Mouse (Mus musculus) hindbrain, embryonic 13.5 days (tissue): ENCODE measurements at regions not wholly inside any gene's neighbourhood (a gene's known extent, or its start where the extent isn't known, plus 50 kb on each side); places are given as distances from the start of the nearest gene placed in this dataset.

Source experiments
- ATAC-seq: fragments of 200-750 bp; cut with Nextera tagmentation; 2 replicates; pipeline ENCODE4 v1.8.0; 2017; ENCODE audit warnings: moderate TSS enrichment; ENCODE audit not compliant: low FRiP score
- H3K27ac ChIP-seq: fragments of 300-500 bp; sonication (generic); 2 replicates; pipeline ENCODE4 v1.5.1; 2015; ENCODE audit warnings: inconsistent platforms, mild to moderate bottlenecking, moderate library complexity
- H3K27me3 ChIP-seq: fragments of 300-500 bp; sonication (generic); 2 replicates; pipeline ENCODE4 v1.6.1; 2015; ENCODE audit warnings: mild to moderate bottlenecking, inconsistent platforms
- H3K36me3 ChIP-seq: fragments of 300-500 bp; sonication (generic); 2 replicates; pipeline ENCODE4 v1.6.1; 2015; ENCODE audit warnings: mild to moderate bottlenecking, inconsistent platforms
- H3K4me1 ChIP-seq: fragments of 300-500 bp; sonication (generic); replicated peaks from 2 replicates; pipeline ENCODE4 v1.6.1; 2015; ENCODE audit warnings: inconsistent platforms
- H3K4me2 ChIP-seq: fragments of 300-500 bp; sonication (generic); 2 replicates; pipeline ENCODE4 v1.6.1; 2015; ENCODE audit warnings: inconsistent platforms, mild to moderate bottlenecking, moderate library complexity
- H3K4me3 ChIP-seq: fragments of 300-500 bp; sonication (generic); 2 replicates; pipeline ENCODE4 v1.5.1; 2015; ENCODE audit warnings: mild to moderate bottlenecking, inconsistent platforms
- H3K9ac ChIP-seq: fragments of 300-500 bp; sonication (generic); 2 replicates; pipeline ENCODE4 v1.6.1; 2015; ENCODE audit warnings: mild to moderate bottlenecking, inconsistent platforms
- H3K9me3 ChIP-seq: fragments of 300-500 bp; sonication (generic); 2 replicates; pipeline ENCODE4 v1.6.1; 2016; ENCODE audit warnings: inconsistent platforms
- WGBS: fragments of 180-500 bp; shearing (Covaris S2); methylation state at CpG from one replicate; pipeline ENCODE4 v1.1.7; 2015; 5-methylcytosine and 5-hydroxymethylcytosine counted together

- Histone ChIP-seq H3K27ac (no peak overlapping the region), H3K4me1 (peaks cover 8% of the 10 kb centered on the region), H3K36me3 (no peaks in the 10 kb centered on the region), H3K4me3 (no peak overlapping the region), H3K9ac (no peak overlapping the region), H3K4me2 (no peak overlapping the region), H3K27me3 (no peaks in the 10 kb centered on the region), H3K9me3 (no peaks in the 10 kb centered on the region)
- ATAC-seq: no peak
- 93% methylated on average over 5 of the region's 5 CpGs for WGBS
Observed at GRCm38 (mm10) chr10:99526561-99526960, 232.9 kb downstream of the Csl start.

- ATAC-seq: no peak
- Histone ChIP-seq H3K4me2 (no peak overlapping the region), H3K27ac (no peak overlapping the region), H3K4me3 (no peak overlapping the region), H3K27me3 (no peaks in the 10 kb centered on the region), H3K36me3 (no peaks in the 10 kb centered on the region), H3K4me1 (peaks cover 12% of the 10 kb centered on the region), H3K9ac (no peak overlapping the region), H3K9me3 (no peaks in the 10 kb centered on the region)
Observed at GRCm38 (mm10) chr10:99531104-99531503, 228.4 kb downstream of the Csl start.

- ATAC-seq: no peak
- no peak overlapping the region for H3K4me2 ChIP-seq
Observed at GRCm38 (mm10) chr10:99531556-99531955, 227.9 kb downstream of the Csl start.

GRCm38 (mm10) chr10:99531992-99532391 is 227.5 kb downstream of the Csl start:
- no peaks in the 10 kb centered on the region for H3K27me3 ChIP-seq
- H3K27ac ChIP-seq: no peak overlapping the region
- H3K4me3 ChIP-seq: no peak overlapping the region
- ATAC-seq: no peak
- no peak overlapping the region for H3K4me2 ChIP-seq
- H3K9me3 ChIP-seq: no peaks in the 10 kb centered on the region
- WGBS: 18% methylated on average over 7 of the region's 7 CpGs
- H3K4me1 ChIP-seq: peaks cover 12% of the 10 kb centered on the region
- H3K9ac ChIP-seq: no peak overlapping the region
- no peaks in the 10 kb centered on the region for H3K36me3 ChIP-seq

More at GRCm38 (mm10) chr10:99531556-99531955, 227.9 kb downstream of the Csl start:
- Histone ChIP-seq H3K36me3 (no peaks in the 10 kb centered on the region), H3K9ac (no peak overlapping the region), H3K27ac (no peak overlapping the region), H3K9me3 (no peaks in the 10 kb centered on the region), H3K4me1 (peaks cover 12% of the 10 kb centered on the region), H3K27me3 (no peaks in the 10 kb centered on the region), H3K4me3 (no peak overlapping the region)

GRCm38 (mm10) chr10:99532697-99533119 is 226.8 kb downstream of the Csl start:
- WGBS: 50% methylated on average over 3 of the region's 3 CpGs

GRCm38 (mm10) chr10:99533468-99533867 is 226.0 kb downstream of the Csl start:
- Histone ChIP-seq H3K36me3 (no peaks in the 10 kb centered on the region), H3K27ac (no peak overlapping the region), H3K4me2 (no peak overlapping the region), H3K9ac (no peak overlapping the region), H3K4me1 (peaks cover 15% of the 10 kb centered on the region), H3K9me3 (no peaks in the 10 kb centered on the region), H3K4me3 (no peak overlapping the region), H3K27me3 (no peaks in the 10 kb centered on the region)
- WGBS: 72% methylated on average over 4 of the region's 4 CpGs
- ATAC-seq: no peak

More at GRCm38 (mm10) chr10:99532697-99533119, 226.8 kb downstream of the Csl start:
- Histone ChIP-seq H3K4me1 (peaks cover 12% of the 10 kb centered on the region), H3K36me3 (no peaks in the 10 kb centered on the region), H3K27ac (no peak overlapping the region), H3K27me3 (no peaks in the 10 kb centered on the region), H3K4me2 (no peak overlapping the region), H3K4me3 (no peak overlapping the region), H3K9me3 (no peaks in the 10 kb centered on the region), H3K9ac (no peak overlapping the region)
- ATAC-seq: no peak

GRCm38 (mm10) chr10:99534237-99534636 is 225.2 kb downstream of the Csl start:
- H3K4me3 ChIP-seq: no peak overlapping the region
- H3K27me3 ChIP-seq: no peaks in the 10 kb centered on the region
- no peaks in the 10 kb centered on the region for H3K9me3 ChIP-seq
- H3K4me2 ChIP-seq: no peak overlapping the region
- H3K4me1 ChIP-seq: peaks cover 19% of the 10 kb centered on the region
- no peaks in the 10 kb centered on the region for H3K36me3 ChIP-seq
- 70% methylated on average over 7 of the region's 7 CpGs for WGBS
- H3K9ac ChIP-seq: no peak overlapping the region
- no peak overlapping the region for H3K27ac ChIP-seq
- ATAC-seq: no peak

DNA sequence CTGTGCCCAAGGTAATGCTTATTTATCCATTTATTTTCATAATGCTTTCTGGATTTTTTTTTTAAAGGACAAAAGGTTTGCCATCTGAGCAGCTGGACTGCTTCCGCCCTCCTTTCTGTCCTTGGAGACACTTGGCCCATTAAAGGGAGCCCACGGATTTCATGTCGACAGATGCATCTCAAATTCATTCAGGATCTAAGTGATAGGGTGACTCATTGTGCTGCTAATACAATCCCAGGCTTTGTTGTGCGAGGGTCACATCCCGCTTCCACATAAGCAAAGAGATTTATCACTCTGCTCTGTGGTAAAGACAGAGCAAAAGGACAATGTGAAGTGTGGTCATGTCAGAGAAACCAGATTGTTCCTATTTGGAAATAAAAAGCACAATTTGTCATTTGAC is 220.8 kb downstream of the Csl start:
- Histone ChIP-seq H3K9me3 (no peaks in the 10 kb centered on the region), H3K9ac (no peak overlapping the region), H3K4me3 (no peak overlapping the region), H3K4me2 (no peak overlapping the region), H3K4me1 (peaks cover 7% of the 10 kb centered on the region), H3K27me3 (no peaks in the 10 kb centered on the region), H3K36me3 (no peaks in the 10 kb centered on the region), H3K27ac (no peak overlapping the region)
- no peak for ATAC-seq
- WGBS: 24% methylated on average over 5 of the region's 5 CpGs

DNA sequence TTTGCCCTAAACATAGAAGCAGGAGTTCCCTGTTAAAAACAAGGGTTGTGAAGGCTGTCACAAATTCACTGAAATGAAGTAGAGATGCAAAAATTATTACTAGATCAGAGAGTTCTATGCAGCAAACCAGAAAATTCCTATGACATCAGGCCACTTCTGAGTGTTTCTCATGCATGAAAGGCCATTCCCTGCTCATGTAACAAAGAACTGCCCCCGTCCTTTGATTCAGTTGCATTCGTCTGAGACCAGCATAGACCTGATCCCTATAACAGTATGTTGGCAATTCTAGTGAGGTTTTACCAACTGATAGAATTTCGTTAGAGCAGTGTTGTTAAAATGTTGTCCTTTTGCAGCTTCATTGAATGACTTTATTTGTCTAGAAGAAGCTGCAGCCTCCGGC is 207.1 kb downstream of the Csl start:
- no peak overlapping the region for H3K4me3 ChIP-seq
- 73% methylated on average over 4 of the region's 4 CpGs for WGBS
- ATAC-seq: no peak
- no peak overlapping the region for H3K4me2 ChIP-seq
- H3K4me1 ChIP-seq: peaks cover 12% of the 10 kb centered on the region
- H3K36me3 ChIP-seq: no peaks in the 10 kb centered on the region
- no peak overlapping the region for H3K9ac ChIP-seq
- no peaks in the 10 kb centered on the region for H3K27me3 ChIP-seq
- H3K27ac ChIP-seq: no peak overlapping the region
- H3K9me3 ChIP-seq: no peaks in the 10 kb centered on the region

DNA sequence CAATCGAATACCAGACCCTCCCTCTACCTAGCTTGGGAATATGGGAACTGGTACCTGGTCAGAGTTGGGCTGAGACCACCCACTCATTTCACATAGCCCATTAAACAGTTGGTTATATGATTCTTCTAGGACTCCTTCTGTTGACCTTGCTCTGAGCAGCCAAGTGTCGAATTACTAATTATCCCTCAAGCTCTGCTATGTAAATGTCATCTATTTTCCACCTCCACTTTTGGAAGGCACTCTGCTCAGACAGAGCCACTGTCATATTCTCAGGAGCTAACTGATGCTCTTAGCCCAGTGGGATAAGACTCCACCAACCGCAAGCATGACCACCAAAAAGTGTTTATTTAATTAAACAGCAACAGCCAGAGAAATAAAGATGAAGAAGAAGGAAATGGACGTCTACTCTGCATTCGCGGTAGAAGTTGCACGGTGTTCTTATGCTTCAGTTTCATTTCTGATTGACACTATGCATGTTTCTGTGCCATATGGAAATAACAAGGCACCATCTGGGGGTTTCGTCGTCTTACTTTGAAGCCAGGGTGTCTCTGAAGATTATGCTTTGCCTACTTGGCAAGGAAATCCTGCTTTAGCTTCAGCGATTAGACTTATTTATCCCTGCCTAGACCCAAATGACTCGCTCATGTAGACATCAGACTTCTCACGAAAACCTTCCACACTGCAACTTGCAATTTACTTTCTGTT is 206.5 kb downstream of the Csl start:
- H3K9ac ChIP-seq: no peak overlapping the region
- WGBS: 87% methylated on average over 12 of the region's 12 CpGs
- no peaks in the 10 kb centered on the region for H3K9me3 ChIP-seq
- no peaks in the 10 kb centered on the region for H3K27me3 ChIP-seq
- ATAC-seq: no peak
- no peaks in the 10 kb centered on the region for H3K36me3 ChIP-seq
- no peak overlapping the region for H3K27ac ChIP-seq
- H3K4me3 ChIP-seq: no peak overlapping the region
- H3K4me2 ChIP-seq: no peak overlapping the region
- peaks cover 12% of the 10 kb centered on the region for H3K4me1 ChIP-seq

- 90% methylated on average over 2 of the region's 2 CpGs for WGBS
- Histone ChIP-seq H3K27me3 (no peaks in the 10 kb centered on the region), H3K4me1 (peaks cover 12% of the 10 kb centered on the region), H3K4me3 (no peak overlapping the region), H3K36me3 (no peaks in the 10 kb centered on the region), H3K27ac (no peak overlapping the region), H3K4me2 (no peak overlapping the region), H3K9ac (no peak overlapping the region), H3K9me3 (no peaks in the 10 kb centered on the region)
- ATAC-seq: no peak
Observed at GRCm38 (mm10) chr10:99555021-99555420, 204.4 kb downstream of the Csl start.

DNA sequence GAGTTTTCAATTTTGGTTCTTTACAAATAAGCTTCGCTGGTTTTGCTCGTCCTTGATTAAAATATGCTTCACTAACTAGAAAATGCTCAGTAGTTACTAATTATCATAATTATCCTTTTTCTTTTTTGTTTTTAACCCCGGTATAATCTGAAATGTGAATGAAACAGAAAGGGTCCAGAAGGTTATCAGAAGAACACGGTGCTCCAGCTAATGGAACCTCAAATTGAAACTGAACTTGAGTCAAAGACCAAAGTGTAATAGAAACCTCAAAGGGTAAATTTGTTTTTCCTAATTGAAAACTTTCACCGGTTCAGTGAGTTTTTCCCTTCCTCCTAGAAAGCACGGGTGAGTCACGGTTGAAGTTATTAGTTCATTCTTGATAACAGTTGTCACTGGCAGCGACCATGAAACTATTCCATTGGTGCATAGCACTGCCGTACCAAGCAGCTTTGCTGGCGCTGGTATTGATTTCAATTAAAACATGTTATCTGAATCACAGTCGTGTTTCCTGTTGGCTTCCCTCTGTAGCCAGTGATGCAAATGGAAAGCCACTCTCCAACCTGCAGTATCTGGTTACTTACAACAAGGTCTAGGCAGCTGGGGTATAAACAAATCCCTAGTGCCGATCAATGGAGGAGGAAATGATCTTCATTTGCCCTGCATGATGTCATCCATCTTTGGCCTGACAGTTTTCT is 203.7 kb downstream of the Csl start:
- H3K4me3 ChIP-seq: no peak overlapping the region
- peaks cover 12% of the 10 kb centered on the region for H3K4me1 ChIP-seq
- WGBS: 55% methylated on average over 12 of the region's 12 CpGs
- H3K27me3 ChIP-seq: no peaks in the 10 kb centered on the region
- no peaks in the 10 kb centered on the region for H3K9me3 ChIP-seq
- peak; percentile 54 for ATAC-seq
- no peak overlapping the region for H3K9ac ChIP-seq
- H3K36me3 ChIP-seq: no peaks in the 10 kb centered on the region
- 0 out of 2 replicates have a peak overlapping the region, but pooled peaks have one; percentile 44 for H3K27ac ChIP-seq
- H3K4me2 ChIP-seq: no peak overlapping the region
